Mouse (Mus musculus) erythroblast, embryonic 14.5 days (primary cell): ENCODE measurements around the gene Rbm12.

Experiments used
- GATA1 ChIP-seq: IDR thresholded peaks from 2 replicates; pipeline ENCODE4 v1.6.1; 2012; ENCODE audit warnings: low read length, inconsistent platforms, mixed read lengths
- TAL1 ChIP-seq: IDR thresholded peaks from 3 replicates; pipeline ENCODE4 v1.6.1; 2012; ENCODE audit warnings: low read length, inconsistent platforms, mixed read lengths

GRCm38 (mm10) chr2:156042903-156043302, 68.9 kb downstream of the Rbm12 start:
- no peak for TF ChIP-seq TAL1
- TF ChIP-seq GATA1 = no peak
